11 mouse cellular contexts compared by ENCODE assay signal in genomic region chr2:31827877-31828276, GRCm38 (mm10). TPM values are rescaled to one million over a fixed set of nuclear protein-coding genes. Genes with fewer than 3 reads are reported as not detected.
DNase-seq lines count a peak whose midpoint lies in the region; ATAC-seq and TF ChIP-seq lines count a peak whose summit lies in the region.
"Had no signal": no experiment of that assay in that cellular context is flagged by ENCODE, and none has a peak within 500 bp of the region (broad histone marks: within the 10 kb centered on the region; RNA-seq: fewer than 3 reads in every experiment).

No protein-coding gene starts in this region.

- H3K9me3 ChIP-seq in embryonic facial prominence, embryonic 10.5 days = no peaks in the 10 kb centered on the region
- no peaks in the 10 kb centered on the region for H3K9me3 ChIP-seq in hindbrain, postnatal 0 days (ENCODE audit: low read length)
- no peaks in the 10 kb centered on the region for H3K9me3 ChIP-seq in limb, embryonic 15.5 days

- H3K4me1 ChIP-seq in embryonic facial prominence, embryonic 10.5 days = peaks cover 42% of the 10 kb centered on the region
- H3K4me1 ChIP-seq in hindbrain, postnatal 0 days (ENCODE audit: insufficient read depth, low read length) = peaks cover 19% of the 10 kb centered on the region
- H3K4me1 ChIP-seq in limb, embryonic 15.5 days = peaks cover 26% of the 10 kb centered on the region

- H3K4me2 ChIP-seq in hindbrain, postnatal 0 days (ENCODE audit: low read depth, low read length) = no peak overlapping the region
- 0 out of 2 replicates have a peak overlapping the region, but pooled peaks have one; percentile 20 for H3K4me2 ChIP-seq in limb, embryonic 15.5 days

- H3K9ac ChIP-seq in hindbrain, postnatal 0 days (replicated peaks; ENCODE audit: low read length) = no peak overlapping the region
- no peak overlapping the region for H3K9ac ChIP-seq in limb, embryonic 15.5 days
- H3K9ac ChIP-seq: liver, embryonic 14.5 days had no signal

- no peak overlapping the region for H3K4me3 ChIP-seq in embryonic facial prominence, embryonic 10.5 days
- no peak overlapping the region for H3K4me3 ChIP-seq in hindbrain, postnatal 0 days (ENCODE audit: low read length)
- no peak overlapping the region for H3K4me3 ChIP-seq in limb, embryonic 15.5 days
- H3K4me3 ChIP-seq: erythroblast, embryonic 14.5 days had no signal

- ATAC-seq in hindbrain, postnatal 0 days = peak; percentile 24; the same call in 1 of the 2 replicates
- no peak for ATAC-seq in limb, embryonic 15.5 days (ENCODE audit: insufficient number of reproducible peaks, low FRiP score, low TSS enrichment, low read depth)
- no peak for ATAC-seq in megakaryocyte-erythroid progenitor cell, adult 5-6 weeks (replicated peaks; ENCODE audit: low FRiP score, low TSS enrichment, poor library complexity, severe bottlenecking)
- ATAC-seq: Patski had no signal

- DNase-seq in left cerebral cortex, adult 18-20 months (ENCODE audit: low spot score in 2 of 2) = peak; percentile 48 to 51
- DNase-seq in left cerebral cortex, adult 11 months (ENCODE audit: low spot score) = no peak
- no peak for DNase-seq in embryonic facial prominence, embryonic 10.5 days (ENCODE audit: low spot score)
- peak; percentile 90 for DNase-seq in hindbrain, postnatal 0 days (ENCODE audit: low spot score)
- no peak for DNase-seq in urinary bladder, postnatal 14 days (ENCODE audit: low spot score)
- no peak for DNase-seq in c-Kit-positive CD71-positive TER-119-positive erythroid progenitor cells, embryonic 14.5 days (ENCODE audit: low spot score)

- H3K27ac ChIP-seq in embryonic facial prominence, embryonic 10.5 days (replicated peaks) = peak overlapping the region; percentile 22; the same call in 1 of the 2 replicates
- H3K27ac ChIP-seq in hindbrain, postnatal 0 days = peak overlapping the region; percentile 8; the same call in 1 of the 2 replicates
- H3K27ac ChIP-seq in limb, embryonic 15.5 days = no peak overlapping the region
- H3K27ac ChIP-seq: liver, embryonic 14.5 days had no signal

- TF ChIP-seq CTCF in hindbrain, postnatal 0 days (IDR thresholded peaks at IDR 0.05; ENCODE audit: low read depth) = 0 out of 2 replicates have a peak, but pooled peaks have one; percentile 2

- WGBS in embryonic facial prominence, embryonic 10.5 days = 66% methylated on average over 7 of the region's 7 CpGs
- WGBS in hindbrain, postnatal 0 days = 16% methylated on average over 7 of the region's 7 CpGs
- WGBS in limb, embryonic 15.5 days = 28% methylated on average over 7 of the region's 7 CpGs

- H3K27me3 ChIP-seq in embryonic facial prominence, embryonic 10.5 days (replicated peaks; ENCODE audit: low read depth, poor library complexity, severe bottlenecking) = peaks cover 39% of the 10 kb centered on the region
- no peaks in the 10 kb centered on the region for H3K27me3 ChIP-seq in hindbrain, postnatal 0 days (ENCODE audit: insufficient read depth, low read length)
- peaks cover 10% of the 10 kb centered on the region for H3K27me3 ChIP-seq in limb, embryonic 15.5 days

- no peaks in the 10 kb centered on the region for H3K36me3 ChIP-seq in embryonic facial prominence, embryonic 10.5 days (replicated peaks)
- H3K36me3 ChIP-seq in hindbrain, postnatal 0 days (ENCODE audit: insufficient read depth, low read length) = no peaks in the 10 kb centered on the region
- H3K36me3 ChIP-seq in limb, embryonic 15.5 days = no peaks in the 10 kb centered on the region

RNA-seq across cellular contexts. Expression of gene Qrfp, which starts 17.5 kb away (rescaled TPM):
- total RNA-seq in left cerebral cortex, adult 18-20 months (2021) = not detected
- polyA plus RNA-seq in embryonic facial prominence, embryonic 10.5 days (2016; fragmentation: Nextera tagmentation; extraction: Ambion mirVana) = 0.19 and 0.20 TPM in 2 replicates
- total RNA-seq in hindbrain, postnatal 0 days (2014; rRNA removed) = not detected in 2 replicates
- 0.06 TPM in 1 of 2 replicates, not detected in the other for polyA plus RNA-seq in hindbrain, postnatal 0 days (2015; fragmentation: Nextera tagmentation; extraction: Ambion mirVana)
- 0.14 TPM in 1 of 2 replicates, not detected in the other for polyA plus RNA-seq in limb, embryonic 15.5 days (2015; fragmentation: Nextera tagmentation; extraction: Ambion mirVana)
- not detected in 2 replicates for total RNA-seq in megakaryocyte-erythroid progenitor cell, adult 5-6 weeks (2014; fragmentation: Nextera tagmentation)
- 0.11 TPM in 1 of 2 replicates, not detected in the other for total RNA-seq in megakaryocyte-erythroid progenitor cell, adult 5-6 weeks (2017)
- polyA plus RNA-seq: erythroblast, embryonic 14.5 days; liver, embryonic 14.5 days; Patski had no signal

RNA-seq across cellular contexts. Expression of gene Fibcd1, which starts 17.9 kb away (rescaled TPM):
- 1 to 10 TPM; 7.4 to 9.2 TPM for total RNA-seq in left cerebral cortex, adult 18-20 months (2021)
- 0.17 and 0.35 TPM in 2 replicates for polyA plus RNA-seq in embryonic facial prominence, embryonic 10.5 days (2016; fragmentation: Nextera tagmentation; extraction: Ambion mirVana)
- 27.3 and 28.9 TPM in 2 replicates for total RNA-seq in hindbrain, postnatal 0 days (2014; rRNA removed)
- 8.7 and 9.1 TPM in 2 replicates for polyA plus RNA-seq in hindbrain, postnatal 0 days (2015; fragmentation: Nextera tagmentation; extraction: Ambion mirVana)
- polyA plus RNA-seq in limb, embryonic 15.5 days (2015; fragmentation: Nextera tagmentation; extraction: Ambion mirVana) = 0.14 and 0.26 TPM in 2 replicates
- not detected in 2 replicates for total RNA-seq in megakaryocyte-erythroid progenitor cell, adult 5-6 weeks (2014; fragmentation: Nextera tagmentation)
- total RNA-seq in megakaryocyte-erythroid progenitor cell, adult 5-6 weeks (2017) = not detected in 2 replicates
- polyA plus RNA-seq: erythroblast, embryonic 14.5 days had no signal

RNA-seq across cellular contexts. Expression of gene Lamc3, which starts 59.2 kb away (rescaled TPM):
- total RNA-seq in left cerebral cortex, adult 18-20 months (2021) = 1 to 10 TPM; 5.7 to 7.9 TPM
- polyA plus RNA-seq in embryonic facial prominence, embryonic 10.5 days (2016; fragmentation: Nextera tagmentation; extraction: Ambion mirVana) = 2.3 TPM in 2 replicates
- total RNA-seq in hindbrain, postnatal 0 days (2014; rRNA removed) = 11.6 and 12.9 TPM in 2 replicates
- polyA plus RNA-seq in hindbrain, postnatal 0 days (2015; fragmentation: Nextera tagmentation; extraction: Ambion mirVana) = 2.0 and 2.1 TPM in 2 replicates
- polyA plus RNA-seq in limb, embryonic 15.5 days (2015; fragmentation: Nextera tagmentation; extraction: Ambion mirVana) = 1.5 and 1.9 TPM in 2 replicates
- total RNA-seq in megakaryocyte-erythroid progenitor cell, adult 5-6 weeks (2014; fragmentation: Nextera tagmentation) = not detected in 2 replicates
- total RNA-seq in megakaryocyte-erythroid progenitor cell, adult 5-6 weeks (2017) = not detected in 2 replicates
- polyA plus RNA-seq: erythroblast, embryonic 14.5 days had no signal

Comparison
In these comparisons a context has a peak if more than half of its experiments do, and no peak if none do; other contexts are left out.
1. DNase-seq: peak in left cerebral cortex, adult 18-20 months (2 of 2) and hindbrain, postnatal 0 days (single experiment); none in left cerebral cortex, adult 11 months (single experiment), embryonic facial prominence, embryonic 10.5 days (single experiment), urinary bladder, postnatal 14 days (single experiment) and c-Kit-positive CD71-positive TER-119-positive erythroid progenitor cells, embryonic 14.5 days (single experiment).
2. RNA of gene Fibcd1, which starts 17.9 kb away (total RNA-seq): 27.3 to 28.9 TPM in hindbrain, postnatal 0 days and 7.4 to 9.2 TPM in left cerebral cortex, adult 18-20 months; not detected in megakaryocyte-erythroid progenitor cell, adult 5-6 weeks; every median in the first group is over 4 times any median in the second.
3. RNA of gene Lamc3, which starts 59.2 kb away (total RNA-seq): 11.6 to 12.9 TPM in hindbrain, postnatal 0 days and 5.7 to 7.9 TPM in left cerebral cortex, adult 18-20 months; not detected in megakaryocyte-erythroid progenitor cell, adult 5-6 weeks; every median in the first group is over 4 times any median in the second.